23 mouse cellular contexts compared by ENCODE assay signal in the genomic region with DNA sequence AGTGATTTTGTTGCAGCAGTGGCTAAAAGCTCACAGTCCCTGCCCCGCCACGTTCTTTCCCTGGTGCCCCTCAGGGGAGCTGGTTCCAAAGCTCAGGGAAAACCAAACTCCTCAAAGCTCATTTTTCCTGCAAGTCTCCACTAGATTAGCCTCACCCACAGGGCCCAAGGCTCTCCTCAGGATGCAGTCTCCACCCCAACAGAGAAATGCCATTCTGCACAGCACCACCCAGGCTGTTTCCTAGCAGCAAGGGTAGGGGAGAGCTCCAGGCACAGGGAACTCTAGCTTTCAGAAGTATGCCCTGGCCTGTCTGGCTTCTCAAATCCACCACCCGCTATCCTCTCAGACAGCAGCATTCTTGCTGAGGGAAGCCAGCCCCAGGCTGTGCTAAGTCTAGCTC.
DNase-seq lines count a peak whose midpoint lies in the region; ATAC-seq and TF ChIP-seq lines count a peak whose summit lies in the region.
"Had no signal": no experiment of that assay in that cellular context is flagged by ENCODE, and none has a peak within 500 bp of the region (broad histone marks: within the 10 kb centered on the region; RNA-seq: fewer than 3 reads in every experiment).

No protein-coding gene starts in this region.

- peak; percentile 82 for ATAC-seq in embryonic facial prominence, embryonic 14.5 days (ENCODE audit: low read depth)
- peak; percentile 67 for ATAC-seq in stomach, embryonic 16.5 days (ENCODE audit: insufficient read depth, low FRiP score)
- ATAC-seq: forebrain, postnatal 0 days; inflammation-experienced regulatory T-cells, adult 6 months had no signal

- no peaks in the 10 kb centered on the region for H3K27me3 ChIP-seq in embryonic facial prominence, embryonic 14.5 days (replicated peaks; ENCODE audit: control insufficient read depth, insufficient read depth, low read length)
- H3K27me3 ChIP-seq in stomach, embryonic 16.5 days (ENCODE audit: control insufficient read depth, insufficient read depth, low read length): no peaks in the 10 kb centered on the region
- H3K27me3 ChIP-seq: hindbrain, embryonic 12.5 days; lung, embryonic 15.5 days; neural tube, embryonic 12.5 days had no signal

- no peak overlapping the region for H3K4me3 ChIP-seq in gastrocnemius, adult 2 months
- no peak overlapping the region for H3K4me3 ChIP-seq in left cerebral cortex, adult 2 months
- H3K4me3 ChIP-seq in embryonic facial prominence, embryonic 14.5 days (ENCODE audit: low read depth, low read length): no peak overlapping the region
- H3K4me3 ChIP-seq in stomach, embryonic 16.5 days (replicated peaks; ENCODE audit: low read length): no peak overlapping the region
- H3K4me3 ChIP-seq: hindbrain, embryonic 12.5 days; lung, embryonic 15.5 days; megakaryocyte, embryonic 14.5 days; neural tube, embryonic 12.5 days had no signal

- no peaks in the 10 kb centered on the region for H3K4me1 ChIP-seq in embryonic facial prominence, embryonic 14.5 days (ENCODE audit: control insufficient read depth, insufficient read depth, low read length)
- H3K4me1 ChIP-seq in stomach, embryonic 16.5 days (ENCODE audit: control insufficient read depth, insufficient read depth, low read length): peaks cover 9% of the 10 kb centered on the region; the same call in 1 of the 2 replicates
- H3K4me1 ChIP-seq: megakaryocyte, embryonic 14.5 days had no signal

- WGBS in embryonic facial prominence, embryonic 14.5 days: 50% methylated on average over 3 of the region's 3 CpGs
- WGBS in stomach, embryonic 16.5 days: 43% methylated on average over 3 of the region's 3 CpGs

- H3K4me2 ChIP-seq in embryonic facial prominence, embryonic 14.5 days (ENCODE audit: low read depth, low read length): no peak overlapping the region
- no peak overlapping the region for H3K4me2 ChIP-seq in stomach, embryonic 16.5 days (ENCODE audit: low read depth, low read length)
- H3K4me2 ChIP-seq: hindbrain, embryonic 12.5 days; lung, embryonic 15.5 days; neural tube, embryonic 12.5 days had no signal

- intact Hi-C loops in gastrocnemius, adult 2 months (cut with DNase I): no loop called here
- intact Hi-C loops in left cerebral cortex, adult 2 months (cut with DNase I): no loop called here

- no peak overlapping the region; the same call in 1 of the 2 replicates for H3K9ac ChIP-seq in embryonic facial prominence, embryonic 14.5 days (ENCODE audit: low read depth, low read length)
- 0 out of 2 replicates have a peak overlapping the region, but pooled peaks have one; percentile 23 for H3K9ac ChIP-seq in stomach, embryonic 16.5 days (ENCODE audit: low read length)
- H3K9ac ChIP-seq: forebrain, postnatal 0 days; hindbrain, embryonic 12.5 days; liver, embryonic 14.5 days; lung, embryonic 15.5 days; neural tube, embryonic 12.5 days had no signal

- peaks cover 26% of the 10 kb centered on the region for H3K36me3 ChIP-seq in embryonic facial prominence, embryonic 14.5 days (ENCODE audit: control insufficient read depth, insufficient read depth, low read length)
- H3K36me3 ChIP-seq in stomach, embryonic 16.5 days (ENCODE audit: control insufficient read depth, insufficient read depth, low read length): no peaks in the 10 kb centered on the region

- H3K9me3 ChIP-seq in embryonic facial prominence, embryonic 14.5 days (ENCODE audit: control insufficient read depth, low read length): no peaks in the 10 kb centered on the region
- H3K9me3 ChIP-seq in stomach, embryonic 16.5 days (replicated peaks; ENCODE audit: control insufficient read depth, low read length): no peaks in the 10 kb centered on the region
- H3K9me3 ChIP-seq: hindbrain, embryonic 12.5 days; lung, embryonic 15.5 days; megakaryocyte, embryonic 14.5 days; neural tube, embryonic 12.5 days had no signal

- no peak for TF ChIP-seq CTCF in gastrocnemius, adult 2 months (IDR thresholded peaks at IDR 0.05)
- no peak for TF ChIP-seq CTCF in left cerebral cortex, adult 2 months (IDR thresholded peaks at IDR 0.05)

- peak overlapping the region; percentile 51; the same call in 1 of the 2 replicates for H3K27ac ChIP-seq in gastrocnemius, adult 2 months
- H3K27ac ChIP-seq in left cerebral cortex, adult 2 months: peak overlapping the region; percentile 44; the same call in 1 of the 2 replicates
- no peak overlapping the region for H3K27ac ChIP-seq in embryonic facial prominence, embryonic 14.5 days (replicated peaks; ENCODE audit: low read depth, low read length)
- peak overlapping the region; percentile 74 for H3K27ac ChIP-seq in stomach, embryonic 16.5 days (ENCODE audit: low read length)
- H3K27ac ChIP-seq: hindbrain, embryonic 12.5 days; liver, embryonic 14.5 days; lung, embryonic 15.5 days; neural tube, embryonic 12.5 days had no signal

- DNase-seq in gastrocnemius, adult 2 months: no peak
- DNase-seq in gastrocnemius, postnatal 10 days: no peak
- no peak for DNase-seq in left cerebral cortex, adult 2 months (ENCODE audit: extremely low spot score in 1 of 2, low spot score in 2 of 2)
- DNase-seq in left cerebral cortex, adult 8-10 months (ENCODE audit: low spot score in 2 of 2): no peak
- peak; percentile 72 for DNase-seq in embryonic facial prominence, embryonic 14.5 days (ENCODE audit: low spot score)
- DNase-seq in cerebellum, adult 9-10 months: no peak
- DNase-seq in frontal cortex, postnatal 36 days (ENCODE audit: low spot score in 2 of 2): no peak
- DNase-seq: adrenal gland, postnatal 36 days; cerebellum, adult 11 months; forebrain, postnatal 0 days; kidney, adult 18-20 months; kidney, postnatal 4 days; lung, postnatal 36 days; midbrain, embryonic 14.5 days; right cerebral cortex, postnatal 14 days; thymus, postnatal 14 days had no signal
